Mouse (Mus musculus) spleen, postnatal 4 days (tissue): ENCODE results near the gene Reg3a.
"Not testable (repeated sequence)": the region's sequence is repeated elsewhere in the genome, so short reads cannot be mapped to it uniquely, and the experiment has no call there.

ENCODE experiments used
- DNase-seq, 2 experiments: peaks; one replicate each; pipeline ENCODE4 v3.0.0; 2022; ENCODE audit warnings: low spot score in 2 of 2

Gene Reg3a

DNA sequence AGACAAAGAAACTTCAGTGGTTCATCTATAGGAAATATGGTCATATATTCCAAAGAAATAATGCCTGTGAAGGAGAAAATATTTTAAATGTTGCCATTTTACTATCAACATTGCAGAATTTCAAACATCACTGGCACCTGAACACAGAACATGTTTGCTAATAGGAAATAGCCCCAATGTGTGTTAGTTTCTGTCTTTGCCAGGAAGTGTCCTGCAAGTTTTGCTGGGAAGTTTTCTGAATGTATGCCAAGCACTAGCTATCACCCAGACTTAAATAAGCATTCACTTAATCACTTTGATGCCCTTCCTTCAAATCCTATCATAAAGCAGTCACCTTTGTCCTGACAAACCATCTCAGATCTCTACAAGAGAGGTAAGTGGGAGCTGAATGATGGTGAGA lies at the start of gene Reg3a:
Gene Reg3a (plus strand): TSS at position 301 of the 400 bp plus-strand sequence.
- no peak for DNase-seq

DNA sequence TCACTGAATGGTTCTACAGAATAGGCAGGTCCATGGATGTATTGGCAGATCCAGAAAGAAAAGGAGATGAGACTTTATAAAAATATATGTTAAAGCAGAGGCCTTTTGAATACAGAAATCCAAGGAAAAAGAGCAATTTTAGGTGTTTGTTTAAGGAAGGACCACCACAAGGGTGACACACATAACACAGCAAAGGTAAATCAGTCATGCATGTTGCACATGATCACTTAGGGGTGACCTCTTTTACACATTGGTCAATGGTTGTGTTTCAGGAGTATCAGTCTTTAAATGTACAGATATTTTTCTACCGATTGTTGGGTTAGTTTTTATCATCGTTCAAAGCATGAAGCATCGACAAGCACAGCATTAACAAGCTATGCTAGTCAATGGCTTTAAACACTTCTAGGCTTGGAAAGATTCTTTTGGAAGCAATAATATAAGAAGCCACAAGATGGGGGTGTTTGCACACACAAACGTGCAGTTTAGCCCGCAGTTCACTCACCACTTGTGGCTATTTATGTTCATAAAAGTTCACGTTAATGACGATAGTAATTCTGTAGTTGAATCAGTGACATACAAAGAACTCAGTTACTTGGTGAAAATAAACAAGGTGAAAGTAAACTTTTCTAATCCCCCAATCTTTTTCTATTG lies 48.5 kb upstream of the Reg3a start:
- no peak for DNase-seq

GRCm38 (mm10) chr6:78340296-78340695 lies 40.2 kb upstream of the Reg3a start:
- DNase-seq = no peak

DNA sequence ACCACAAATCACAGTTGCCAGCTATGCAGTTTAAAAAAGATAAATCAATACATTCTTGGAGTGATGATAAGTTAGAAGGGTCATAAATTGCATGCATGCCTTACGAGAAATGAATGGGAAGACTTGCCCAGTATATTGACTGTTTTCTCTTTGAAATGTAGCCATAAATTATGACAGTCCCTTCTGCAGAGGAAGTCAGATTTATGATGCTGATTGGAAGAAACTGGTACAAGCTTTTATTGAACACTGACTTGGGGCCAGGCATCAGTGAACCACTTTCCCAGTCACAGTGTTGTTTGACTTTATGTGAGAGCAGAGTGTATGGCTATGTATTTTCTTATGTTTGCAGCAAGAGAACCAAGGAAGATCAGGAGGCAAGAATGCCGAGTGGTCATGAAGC lies 38.8 kb upstream of the Reg3a start:
- DNase-seq = no peak

GRCm38 (mm10) chr6:78361971-78362563 lies 18.4 kb upstream of the Reg3a start:
- no peak for DNase-seq

DNA sequence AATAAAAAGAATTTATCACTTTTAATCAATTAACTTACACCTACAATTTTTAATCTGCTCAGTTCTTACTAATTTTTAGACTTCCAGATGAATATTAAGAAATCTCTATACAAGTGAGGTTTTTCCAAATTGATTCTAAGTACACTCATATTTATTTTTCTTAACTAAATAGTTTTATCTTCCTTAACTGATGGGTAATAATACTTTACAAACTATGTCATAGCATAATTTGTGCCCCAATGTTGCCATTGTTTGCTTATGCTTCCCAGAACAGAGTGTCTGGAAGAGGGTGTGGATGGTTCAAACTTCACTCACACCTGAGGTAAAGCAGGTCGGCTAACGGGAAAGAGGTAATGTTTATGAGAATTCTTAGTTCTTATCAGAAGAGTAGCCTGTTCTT lies 10.2 kb upstream of the Reg3a start, which contains the start of gene Reg3b:
Gene Reg3b (plus strand): TSS at position 301 of the 400 bp plus-strand sequence.
- no peak for DNase-seq

DNA sequence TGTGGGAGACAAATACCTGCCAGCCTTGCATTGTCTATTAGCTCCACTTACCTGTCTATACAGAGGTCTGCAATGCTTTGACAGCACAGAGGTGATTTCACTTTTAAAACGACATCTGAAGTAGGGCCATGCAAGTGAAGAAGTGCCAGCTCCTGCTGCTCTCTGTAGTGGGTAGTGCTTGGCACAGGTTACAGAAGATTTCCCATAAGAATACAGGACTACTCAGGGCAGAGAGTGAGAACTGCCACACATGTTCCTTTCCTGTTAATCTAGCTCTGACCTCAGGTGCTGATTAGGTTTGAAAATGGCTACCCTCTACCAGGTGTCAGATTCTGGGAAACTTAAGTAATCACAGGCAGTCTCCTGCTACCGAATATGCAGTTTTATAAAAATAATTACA lies 1.7 kb upstream of the Reg3a start, which contains the start of gene Reg3d:
Gene Reg3d (minus strand): TSS at position 101 of the 400 bp plus-strand sequence.
- DNase-seq = no peak

GRCm38 (mm10) chr6:78385609-78386008 lies 5.1 kb downstream of the Reg3a start:
- DNase-seq = no peak

GRCm38 (mm10) chr6:78395323-78395722 lies 14.8 kb downstream of the Reg3a start, which contains the start of gene Reg2:
Reg2 (plus strand) TSS chr6:78395623.
- not testable (repeated sequence) for DNase-seq

DNA sequence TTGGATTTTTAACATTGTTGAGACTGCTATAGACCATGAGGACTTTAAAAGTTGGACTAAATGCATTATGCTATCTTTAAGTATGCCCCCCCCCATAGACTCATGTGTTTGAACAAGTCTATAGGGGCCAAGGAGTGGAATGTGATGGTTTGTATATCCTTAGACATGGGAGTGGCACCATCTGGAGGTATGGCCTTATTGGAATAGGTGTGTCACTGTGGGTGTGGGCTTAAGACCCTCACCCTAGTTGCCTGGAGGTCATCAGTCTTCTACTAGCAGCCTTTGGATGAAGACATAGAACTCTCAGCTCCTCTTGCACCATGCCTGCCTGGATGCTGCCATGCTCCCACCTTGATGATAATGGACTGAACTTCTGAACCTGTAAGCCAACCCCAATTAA lies 41.9 kb downstream of the Reg3a start, which contains the start of gene Reg1:
Gene Reg1 (plus strand): TSS at position 301 of the 400 bp plus-strand sequence.
- DNase-seq = not testable (repeated sequence)

GRCm38 (mm10) chr6:78425497-78425896 lies 45.0 kb downstream of the Reg3a start:
- DNase-seq = no peak
